Mouse (Mus musculus) cortical plate, adult 2 months (tissue): Measurements from ENCODE around the gene Mettl3.

Experiments used
- CTCF ChIP-seq: fragments of 200-500 bp; IDR thresholded peaks from 2 replicates; pipeline ENCODE4 v1.5.1; 2011; ENCODE audit warnings: mild to moderate bottlenecking, control low read depth, low read length; ENCODE audit not compliant: insufficient read depth; ENCODE audit errors: extremely low read depth
- POLR2A ChIP-seq: fragments of 200-500 bp; IDR thresholded peaks from 2 replicates; pipeline ENCODE4 v1.6.1; 2011; ENCODE audit warnings: mild to moderate bottlenecking, low read length, control low read depth; ENCODE audit not compliant: insufficient read depth; ENCODE audit errors: extremely low read depth

- peak; percentile 81 for TF ChIP-seq POLR2A
- TF ChIP-seq CTCF, result peak; percentile 37; the same call in 1 of the 2 replicates
Measured at GRCm38 (mm10) chr14:52257484-52258213, 47.3 kb downstream of the Mettl3 start, which contains the start of gene Chd8.
